Mouse (Mus musculus) embryonic facial prominence, embryonic 11.5 days (tissue): Measurements from ENCODE around the gene Rfx1. TPM values are rescaled to one million over a fixed set of nuclear protein-coding genes. Genes with fewer than 3 reads are reported as not detected.

Experiments used
- ATAC-seq: fragments of 200-750 bp; cut with Nextera tagmentation; replicated peaks from 2 replicates; pipeline ENCODE4 v1.8.0; 2017; ENCODE audit warnings: low read depth; ENCODE audit not compliant: insufficient number of reproducible peaks, low FRiP score, low TSS enrichment
- DNase-seq: peaks from one replicate; pipeline ENCODE4 v3.0.0-alpha.2; 2015; ENCODE audit warnings: low spot score
- H3K27ac ChIP-seq: fragments of 300-500 bp; sonication (generic); replicated peaks from 2 replicates; pipeline ENCODE4 v1.5.1; 2014; ENCODE audit warnings: mild to moderate bottlenecking, low read depth, low read length, control low read depth
- H3K27me3 ChIP-seq: fragments of 300-500 bp; sonication (generic); 2 replicates; pipeline ENCODE4 v1.6.1; 2014; ENCODE audit warnings: mild to moderate bottlenecking, low read length, moderate library complexity, mixed read lengths; ENCODE audit not compliant: control insufficient read depth, insufficient read depth
- H3K36me3 ChIP-seq: fragments of 300-500 bp; sonication (generic); replicated peaks from 2 replicates; pipeline ENCODE4 v1.6.1; 2014; ENCODE audit warnings: low read depth, mild to moderate bottlenecking, low read length, moderate library complexity, mixed read lengths; ENCODE audit not compliant: control insufficient read depth, insufficient read depth
- H3K4me1 ChIP-seq: fragments of 300-500 bp; sonication (generic); 2 replicates; pipeline ENCODE4 v1.6.1; 2014; ENCODE audit warnings: low read length, mixed read lengths; ENCODE audit not compliant: control insufficient read depth, insufficient read depth
- H3K4me2 ChIP-seq: fragments of 300-500 bp; sonication (generic); 2 replicates; pipeline ENCODE4 v1.6.1; 2014; ENCODE audit warnings: low read depth, mild to moderate bottlenecking, control low read depth, low read length, moderate library complexity
- H3K4me3 ChIP-seq: fragments of 300-500 bp; sonication (generic); 2 replicates; pipeline ENCODE4 v1.5.1; 2014; ENCODE audit warnings: low read depth, low read length, control low read depth
- H3K9ac ChIP-seq: fragments of 300-500 bp; sonication (generic); replicated peaks from 2 replicates; pipeline ENCODE4 v1.6.1; 2014; ENCODE audit warnings: mild to moderate bottlenecking, control low read depth, low read length
- H3K9me3 ChIP-seq: fragments of 300-500 bp; sonication (generic); replicated peaks from 2 replicates; pipeline ENCODE4 v1.6.1; 2016; ENCODE audit warnings: mild to moderate bottlenecking, low read length, inconsistent platforms, mixed read lengths; ENCODE audit not compliant: control insufficient read depth
- WGBS: fragments of 180-500 bp; shearing (Covaris S2); extraction: QIAGEN DNeasy Blood & Tissue Kit; methylation state at CpG from one replicate; pipeline ENCODE4 v1.1.7; 2014; 5-methylcytosine and 5-hydroxymethylcytosine counted together
- polyA plus RNA-seq: library from polyadenylated mRNA; unstranded; fragments of >200 nt; fragmentation: Nextera tagmentation; extraction: Ambion mirVana; gene quantifications from 2 replicates; pipeline ENCODE4 v1.2.1, GENCODE M21; 2014

Gene Rfx1
- polyA plus RNA-seq, 1 experiment from 2014 or later = 7.5 TPM

DNA sequence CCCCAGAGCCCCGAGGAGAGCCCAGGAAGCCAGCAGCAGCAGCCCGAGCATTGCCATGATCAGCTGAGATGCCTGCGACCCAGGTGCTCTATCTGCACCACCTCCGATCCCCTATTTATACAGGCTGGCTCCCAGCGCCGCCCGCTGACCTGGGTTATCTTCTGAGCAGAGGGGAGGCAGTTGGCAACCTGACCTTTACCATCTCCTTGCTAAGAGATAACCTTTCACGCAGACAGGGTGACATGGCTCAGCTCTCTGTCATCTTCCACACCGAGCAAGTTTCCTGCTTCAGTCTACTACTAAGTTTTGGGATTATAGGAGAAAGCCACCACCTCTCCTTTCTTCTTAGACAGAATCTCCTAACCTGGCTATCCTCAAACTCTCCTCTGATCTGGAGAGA is 21.7 kb upstream of the Rfx1 start, which contains the start of gene Rln3:
Gene Rln3, minus strand, starts transcription at position 101 of the 400 bp plus-strand sequence.
- Histone ChIP-seq H3K27ac (no peak within 1 kb of the TSS), H3K4me2 (peak within 1 kb of the TSS; percentile 13; the same call in 1 of the 2 replicates), H3K4me1 (peaks cover 3% of the 10 kb centered on the region; the same call in 1 of the 2 replicates), H3K4me3 (no peak within 1 kb of the TSS), H3K27me3 (peaks cover 42% of the 10 kb centered on the region), H3K9me3 (no peaks in the 10 kb centered on the region), H3K36me3 (no peaks in the 10 kb centered on the region), H3K9ac (no peak within 1 kb of the TSS)
- DNase-seq (no peak), ATAC-seq (no peak)
- 5% methylated on average over 9 of the region's 9 CpGs for WGBS

- no peak for DNase-seq
- H3K36me3 ChIP-seq = no peaks in the 10 kb centered on the region
- no peak overlapping the region for H3K9ac ChIP-seq
- H3K9me3 ChIP-seq = no peaks in the 10 kb centered on the region
- H3K27me3 ChIP-seq = peaks cover 36% of the 10 kb centered on the region
- ATAC-seq = no peak
- peaks cover 3% of the 10 kb centered on the region; the same call in 1 of the 2 replicates for H3K4me1 ChIP-seq
- WGBS = 80% methylated on average over 3 of the region's 3 CpGs
- no peak overlapping the region for H3K4me3 ChIP-seq
- H3K27ac ChIP-seq = no peak overlapping the region
- no peak overlapping the region for H3K4me2 ChIP-seq
Measured at GRCm38 (mm10) chr8:84046505-84046904, 20.1 kb upstream of the Rfx1 start.

GRCm38 (mm10) chr8:84048171-84048570 is 18.5 kb upstream of the Rfx1 start:
- 78% methylated on average over 5 of the region's 5 CpGs for WGBS
- Histone ChIP-seq H3K4me1 (peaks cover 3% of the 10 kb centered on the region; the same call in 1 of the 2 replicates), H3K27ac (no peak overlapping the region), H3K27me3 (peaks cover 21% of the 10 kb centered on the region), H3K9me3 (no peaks in the 10 kb centered on the region), H3K9ac (no peak overlapping the region), H3K4me2 (no peak overlapping the region), H3K4me3 (no peak overlapping the region), H3K36me3 (no peaks in the 10 kb centered on the region)
- DNase-seq (no peak), ATAC-seq (no peak)

- H3K4me3 ChIP-seq = no peak overlapping the region
- H3K36me3 ChIP-seq = no peaks in the 10 kb centered on the region
- no peaks in the 10 kb centered on the region for H3K9me3 ChIP-seq
- H3K27ac ChIP-seq = no peak overlapping the region
- H3K27me3 ChIP-seq = no peaks in the 10 kb centered on the region
- H3K4me2 ChIP-seq = no peak overlapping the region
- H3K4me1 ChIP-seq = no peaks in the 10 kb centered on the region
- no peak overlapping the region for H3K9ac ChIP-seq
- ATAC-seq = no peak
- DNase-seq = no peak
- WGBS = 85% methylated on average over 3 of the region's 3 CpGs
Measured at GRCm38 (mm10) chr8:84052746-84053145, 13.9 kb upstream of the Rfx1 start.

GRCm38 (mm10) chr8:84053229-84053628 is 13.4 kb upstream of the Rfx1 start:
- H3K27ac ChIP-seq = no peak overlapping the region
- 97% methylated on average over 5 of the region's 5 CpGs for WGBS
- no peak overlapping the region for H3K4me2 ChIP-seq
- no peaks in the 10 kb centered on the region for H3K9me3 ChIP-seq
- H3K9ac ChIP-seq = no peak overlapping the region
- no peaks in the 10 kb centered on the region for H3K4me1 ChIP-seq
- no peaks in the 10 kb centered on the region for H3K27me3 ChIP-seq
- H3K4me3 ChIP-seq = no peak overlapping the region
- ATAC-seq (no peak), DNase-seq (no peak)
- H3K36me3 ChIP-seq = no peaks in the 10 kb centered on the region

GRCm38 (mm10) chr8:84057827-84058226 is 8.8 kb upstream of the Rfx1 start:
- H3K4me1 ChIP-seq = no peaks in the 10 kb centered on the region
- no peak overlapping the region for H3K27ac ChIP-seq
- H3K9ac ChIP-seq = no peak overlapping the region
- H3K36me3 ChIP-seq = no peaks in the 10 kb centered on the region
- WGBS = 94% methylated on average over 1 of the region's 1 CpGs
- H3K9me3 ChIP-seq = no peaks in the 10 kb centered on the region
- H3K4me2 ChIP-seq = no peak overlapping the region
- ATAC-seq (no peak), DNase-seq (no peak)
- no peak overlapping the region for H3K4me3 ChIP-seq
- H3K27me3 ChIP-seq = no peaks in the 10 kb centered on the region

DNA sequence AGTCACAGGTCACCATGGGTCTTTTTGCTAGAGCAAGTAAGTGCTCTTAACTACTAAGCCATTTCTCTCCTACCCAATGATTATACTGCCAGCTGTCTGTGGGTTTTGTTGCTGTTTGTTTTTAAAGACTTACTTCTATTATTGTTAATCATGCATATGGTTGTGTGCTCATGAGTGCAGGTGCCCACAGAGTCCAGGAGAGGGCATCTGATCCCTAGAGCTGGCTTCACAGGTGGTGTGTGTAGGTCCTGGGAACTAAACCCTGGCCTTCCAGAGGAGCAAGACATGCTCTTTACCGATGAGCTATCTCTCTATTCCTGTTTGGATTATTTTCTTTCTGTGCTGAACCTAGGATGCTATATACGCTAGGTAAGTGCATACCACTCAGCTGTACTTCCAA is 7.4 kb upstream of the Rfx1 start:
- H3K4me2 ChIP-seq = no peak overlapping the region
- no peaks in the 10 kb centered on the region for H3K27me3 ChIP-seq
- no peaks in the 10 kb centered on the region for H3K4me1 ChIP-seq
- no peaks in the 10 kb centered on the region for H3K36me3 ChIP-seq
- no peak for ATAC-seq
- H3K9ac ChIP-seq = no peak overlapping the region
- WGBS = 91% methylated on average over 2 of the region's 2 CpGs
- no peak overlapping the region for H3K4me3 ChIP-seq
- no peak for DNase-seq
- no peaks in the 10 kb centered on the region for H3K9me3 ChIP-seq
- no peak overlapping the region for H3K27ac ChIP-seq

GRCm38 (mm10) chr8:84060245-84060644 is 6.4 kb upstream of the Rfx1 start:
- WGBS = 75% methylated on average over 2 of the region's 2 CpGs
- H3K27me3 ChIP-seq = no peaks in the 10 kb centered on the region
- no peak overlapping the region for H3K27ac ChIP-seq
- no peaks in the 10 kb centered on the region for H3K4me1 ChIP-seq
- H3K4me3 ChIP-seq = no peak overlapping the region
- DNase-seq (no peak), ATAC-seq (no peak)
- H3K9me3 ChIP-seq = no peaks in the 10 kb centered on the region
- H3K9ac ChIP-seq = no peak overlapping the region
- H3K36me3 ChIP-seq = no peaks in the 10 kb centered on the region
- H3K4me2 ChIP-seq = no peak overlapping the region
